Mouse (Mus musculus): ENCODE measurements around the gene Isg20l2. TPM values are rescaled to one million over a fixed set of nuclear protein-coding genes. Genes with fewer than 3 reads are reported as not detected.

Isg20l2 gene
- polyA plus RNA-seq, 1 experiment = 14.3 TPM

GRCm38 (mm10) chr3:87972776-87973175 is 42.7 kb downstream of the Isg20l2 start:
- peaks cover 16% of the 10 kb centered on the region for H3K27me3 ChIP-seq (ENCODE audit: control insufficient read depth, insufficient read depth, low read length)
- whole genome bisulfite sequencing = 78% methylated on average over 5 of the region's 5 CpGs
- H3K27ac ChIP-seq (ENCODE audit: insufficient read depth, low read length) = no peak overlapping the region
- DNase-seq (ENCODE audit: low read depth in 1 of 2, low spot score in 2 of 2) = no peak
- H3K4me3 ChIP-seq (ENCODE audit: extremely low read depth, insufficient read depth, insufficient read length) = no peak overlapping the region
- no peak for TF ChIP-seq CTCF (IDR thresholded peaks at IDR 0.05; ENCODE audit: extremely low read depth, insufficient read depth, insufficient read length, insufficient replicate concordance)
- TF ChIP-seq POLR2A (IDR thresholded peaks at IDR 0.05; ENCODE audit: low read depth, low read length) = no peak
- no peaks in the 10 kb centered on the region for H3K36me3 ChIP-seq (ENCODE audit: control insufficient read depth, insufficient read depth, low read length)
- H3K4me1 ChIP-seq (ENCODE audit: control insufficient read depth, insufficient read depth, insufficient read length) = peaks cover 9% of the 10 kb centered on the region

DNA sequence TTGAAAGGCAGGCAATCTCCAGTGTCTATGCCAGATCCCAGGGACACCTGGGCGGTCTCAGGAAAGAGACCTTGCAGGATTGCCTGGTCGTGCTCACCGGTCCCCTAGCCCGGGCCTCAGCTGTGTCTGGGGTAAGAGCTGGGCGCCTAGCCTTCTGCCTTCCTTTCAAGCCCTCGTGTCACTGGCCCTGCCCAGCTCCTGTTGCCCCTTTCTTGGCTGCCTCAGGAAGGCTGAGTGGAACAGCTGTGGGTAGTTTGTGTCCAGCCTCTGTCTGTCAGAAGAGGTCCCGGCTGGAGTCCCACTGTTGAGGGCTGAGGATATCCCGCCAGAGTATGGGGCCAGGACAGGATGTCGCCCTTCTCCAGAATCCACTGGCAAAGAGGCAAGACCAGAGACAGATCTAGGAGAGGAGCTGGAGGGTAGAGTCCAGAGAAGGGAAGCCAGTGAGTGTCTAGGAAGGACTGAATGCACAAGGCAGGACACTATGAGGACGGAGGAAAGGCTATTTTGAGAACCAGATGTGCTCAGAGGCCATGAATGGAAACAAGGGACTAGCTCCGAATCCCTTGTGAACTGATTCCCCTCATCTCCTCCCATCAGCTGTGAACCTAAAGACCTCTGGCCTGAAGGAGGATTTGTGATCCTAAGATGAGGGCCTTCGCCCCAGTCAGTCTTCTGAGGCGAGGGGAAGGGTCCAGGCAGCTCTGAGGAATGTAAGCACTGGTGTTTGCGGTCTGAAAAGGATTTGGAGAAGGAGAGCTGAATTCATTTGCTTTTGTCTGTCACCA is 43.7 kb downstream of the Isg20l2 start:
- DNase-seq (ENCODE audit: low read depth in 1 of 2, low spot score in 2 of 2) = no peak
- peaks cover 16% of the 10 kb centered on the region for H3K27me3 ChIP-seq (ENCODE audit: control insufficient read depth, insufficient read depth, low read length)

DNA sequence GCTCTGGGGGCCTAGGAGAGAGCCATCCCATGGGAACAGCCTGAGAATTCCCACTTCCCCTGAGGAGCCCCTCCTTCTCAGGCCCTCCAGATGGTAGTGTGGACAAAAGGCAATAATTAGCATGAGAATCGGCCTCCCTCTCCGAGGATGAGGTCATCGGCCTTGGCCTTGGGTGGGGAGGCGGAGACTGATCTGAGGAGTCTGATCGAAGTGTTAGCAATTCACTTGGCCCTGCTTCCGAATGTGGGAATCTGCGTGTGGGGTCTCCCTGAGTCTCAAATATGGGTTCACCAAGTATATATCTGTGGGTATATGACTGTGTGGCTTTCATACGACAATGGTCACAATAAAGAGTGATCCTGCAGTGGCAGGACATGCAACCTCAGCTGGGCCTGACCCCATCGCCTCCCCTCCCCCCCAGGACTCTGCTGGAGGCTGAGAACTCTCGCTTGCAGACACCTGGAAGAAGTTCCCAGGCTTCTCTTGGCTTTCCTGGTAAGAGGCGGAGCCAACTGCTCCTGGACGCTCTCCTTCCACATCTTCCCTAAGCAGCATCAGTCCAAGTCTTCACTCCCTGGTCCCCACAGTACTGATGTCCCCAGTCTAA is 44.4 kb downstream of the Isg20l2 start:
- WGBS = 87% methylated on average over 12 of the region's 12 CpGs
- Histone ChIP-seq H3K27ac (ENCODE audit: insufficient read depth, low read length) (no peak overlapping the region), H3K4me1 (ENCODE audit: control insufficient read depth, insufficient read depth, insufficient read length) (peaks cover 9% of the 10 kb centered on the region), H3K36me3 (ENCODE audit: control insufficient read depth, insufficient read depth, low read length) (no peaks in the 10 kb centered on the region), H3K27me3 (ENCODE audit: control insufficient read depth, insufficient read depth, low read length) (peaks cover 16% of the 10 kb centered on the region), H3K4me3 (ENCODE audit: extremely low read depth, insufficient read depth, insufficient read length) (no peak overlapping the region)
- no peak for DNase-seq (ENCODE audit: low read depth in 1 of 2, low spot score in 2 of 2)
- no peak for TF ChIP-seq CTCF (IDR thresholded peaks at IDR 0.05; ENCODE audit: extremely low read depth, insufficient read depth, insufficient read length, insufficient replicate concordance)

More for the DNA sequence above, 43.7 kb downstream of the Isg20l2 start:
- no peak overlapping the region for H3K4me3 ChIP-seq (ENCODE audit: extremely low read depth, insufficient read depth, insufficient read length)
- WGBS = 88% methylated on average over 14 of the region's 14 CpGs
- H3K27ac ChIP-seq (ENCODE audit: insufficient read depth, low read length) = no peak overlapping the region
- peaks cover 9% of the 10 kb centered on the region for H3K4me1 ChIP-seq (ENCODE audit: control insufficient read depth, insufficient read depth, insufficient read length)
- H3K36me3 ChIP-seq (ENCODE audit: control insufficient read depth, insufficient read depth, low read length) = no peaks in the 10 kb centered on the region
- TF ChIP-seq POLR2A (IDR thresholded peaks at IDR 0.05; ENCODE audit: low read depth, low read length) (no peak), CTCF (IDR thresholded peaks at IDR 0.05; ENCODE audit: extremely low read depth, insufficient read depth, insufficient read length, insufficient replicate concordance) (no peak)

- no peaks in the 10 kb centered on the region for H3K27me3 ChIP-seq (ENCODE audit: control insufficient read depth, insufficient read depth, low read length)
- TF ChIP-seq CTCF (IDR thresholded peaks at IDR 0.05; ENCODE audit: extremely low read depth, insufficient read depth, insufficient read length, insufficient replicate concordance) (no peak), POLR2A (IDR thresholded peaks at IDR 0.05; ENCODE audit: low read depth, low read length) (no peak)
- no peak overlapping the region for H3K4me3 ChIP-seq (ENCODE audit: extremely low read depth, insufficient read depth, insufficient read length)
- WGBS = 95% methylated on average over 5 of the region's 5 CpGs
- no peaks in the 10 kb centered on the region for H3K36me3 ChIP-seq (ENCODE audit: control insufficient read depth, insufficient read depth, low read length)
- H3K4me1 ChIP-seq (ENCODE audit: control insufficient read depth, insufficient read depth, insufficient read length) = peaks cover 16% of the 10 kb centered on the region; the same call in 1 of the 2 replicates
- no peak for DNase-seq (ENCODE audit: low read depth in 1 of 2, low spot score in 2 of 2)
- no peak overlapping the region for H3K27ac ChIP-seq (ENCODE audit: insufficient read depth, low read length)
These were observed 49.4 kb downstream of the Isg20l2 start for GRCm38 (mm10) chr3:87979493-87979892.

DNA sequence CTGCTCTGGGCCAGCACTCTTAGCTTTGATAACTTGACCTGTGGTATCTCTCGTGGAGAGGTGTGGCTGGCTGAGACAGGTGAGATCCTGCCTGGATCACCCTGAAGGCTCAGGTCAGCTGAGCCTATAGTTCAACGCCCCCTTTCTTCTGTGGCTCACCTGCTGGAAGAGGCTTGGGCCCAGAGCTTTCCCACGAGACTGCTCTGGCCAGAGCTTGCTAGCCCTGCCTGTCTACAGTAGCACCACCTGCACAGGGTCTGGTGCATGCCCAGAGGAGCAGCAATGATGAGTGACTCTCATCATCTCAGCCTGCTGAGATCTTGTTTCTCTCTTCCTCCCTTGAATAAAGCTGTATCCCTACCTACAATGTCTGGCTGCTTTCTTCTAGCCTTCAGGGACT is 50.0 kb downstream of the Isg20l2 start:
- Histone ChIP-seq H3K4me1 (ENCODE audit: control insufficient read depth, insufficient read depth, insufficient read length) (peaks cover 16% of the 10 kb centered on the region; the same call in 1 of the 2 replicates), H3K4me3 (ENCODE audit: extremely low read depth, insufficient read depth, insufficient read length) (no peak overlapping the region), H3K27ac (ENCODE audit: insufficient read depth, low read length) (no peak overlapping the region), H3K27me3 (ENCODE audit: control insufficient read depth, insufficient read depth, low read length) (no peaks in the 10 kb centered on the region), H3K36me3 (ENCODE audit: control insufficient read depth, insufficient read depth, low read length) (no peaks in the 10 kb centered on the region)
- no peak for TF ChIP-seq POLR2A (IDR thresholded peaks at IDR 0.05; ENCODE audit: low read depth, low read length)
- TF ChIP-seq CTCF (IDR thresholded peaks at IDR 0.05; ENCODE audit: extremely low read depth, insufficient read depth, insufficient read length, insufficient replicate concordance) = no peak
- no peak for DNase-seq (ENCODE audit: low read depth in 1 of 2, low spot score in 2 of 2)
- 88% methylated on average over 3 of the region's 3 CpGs for WGBS

- Histone ChIP-seq H3K36me3 (ENCODE audit: control insufficient read depth, insufficient read depth, low read length) (no peaks in the 10 kb centered on the region), H3K27ac (ENCODE audit: insufficient read depth, low read length) (no peak overlapping the region), H3K27me3 (ENCODE audit: control insufficient read depth, insufficient read depth, low read length) (no peaks in the 10 kb centered on the region), H3K4me1 (ENCODE audit: control insufficient read depth, insufficient read depth, insufficient read length) (peaks cover 16% of the 10 kb centered on the region; the same call in 1 of the 2 replicates), H3K4me3 (ENCODE audit: extremely low read depth, insufficient read depth, insufficient read length) (no peak overlapping the region)
- no peak for DNase-seq (ENCODE audit: low read depth in 1 of 2, low spot score in 2 of 2)
- TF ChIP-seq POLR2A (IDR thresholded peaks at IDR 0.05; ENCODE audit: low read depth, low read length) (no peak), CTCF (IDR thresholded peaks at IDR 0.05; ENCODE audit: extremely low read depth, insufficient read depth, insufficient read length, insufficient replicate concordance) (no peak)
- WGBS = 93% methylated on average over 5 of the region's 5 CpGs
These were observed 50.6 kb downstream of the Isg20l2 start for GRCm38 (mm10) chr3:87980728-87981127.
